Mouse (Mus musculus) lung, postnatal 0 days (tissue): ENCODE measurements around the gene Pvr. TPM values are rescaled to one million over a fixed set of nuclear protein-coding genes. Genes with fewer than 3 reads are reported as not detected.

Experiments used
- ATAC-seq: fragments of 200-750 bp; cut with Nextera tagmentation; 2 replicates; pipeline ENCODE4 v1.8.0; 2017; ENCODE audit warnings: moderate library complexity
- DNase-seq: peaks from one replicate; pipeline ENCODE4 v3.0.0-alpha.2; 2016; ENCODE audit warnings: low spot score
- H3K27ac ChIP-seq: fragments of 300-500 bp; sonication (generic); 2 replicates; pipeline ENCODE4 v1.5.1; 2014; ENCODE audit warnings: antibody characterized with exemption, mild to moderate bottlenecking, low read length, mixed read lengths
- H3K27me3 ChIP-seq: fragments of 300-500 bp; sonication (generic); replicated peaks from 2 replicates; pipeline ENCODE4 v1.6.1; 2014; ENCODE audit warnings: low read length, mixed read lengths; ENCODE audit not compliant: insufficient read depth
- H3K36me3 ChIP-seq: fragments of 300-500 bp; sonication (generic); 2 replicates; pipeline ENCODE4 v1.6.1; 2014; ENCODE audit warnings: low read length, mixed read lengths; ENCODE audit not compliant: insufficient read depth
- H3K4me1 ChIP-seq: fragments of 300-500 bp; sonication (generic); 2 replicates; pipeline ENCODE4 v1.6.1; 2014; ENCODE audit warnings: antibody characterized with exemption, low read depth, low read length, mixed read lengths; ENCODE audit not compliant: insufficient read depth
- H3K4me2 ChIP-seq: fragments of 300-500 bp; sonication (generic); replicated peaks from 2 replicates; pipeline ENCODE4 v1.6.1; 2014; ENCODE audit warnings: low read depth, mild to moderate bottlenecking, low read length, moderate library complexity, mixed read lengths
- H3K4me3 ChIP-seq: fragments of 300-500 bp; sonication (generic); 2 replicates; pipeline ENCODE4 v1.5.1; 2014; ENCODE audit warnings: low read depth, low read length
- H3K9ac ChIP-seq: fragments of 300-500 bp; sonication (generic); replicated peaks from 2 replicates; pipeline ENCODE4 v1.6.1; 2014; ENCODE audit warnings: low read depth, mild to moderate bottlenecking
- H3K9me3 ChIP-seq: fragments of 300-500 bp; sonication (generic); 2 replicates; pipeline ENCODE4 v1.6.1; 2016; ENCODE audit warnings: low read length, mixed read lengths
- CTCF ChIP-seq: IDR thresholded peaks from 2 replicates; pipeline ENCODE4 v1.5.1; 2016; ENCODE audit warnings: antibody characterized with exemption, mild to moderate bottlenecking
- EP300 ChIP-seq: IDR thresholded peaks from 2 replicates; pipeline ENCODE4 v1.6.1; 2016; ENCODE audit warnings: antibody characterized with exemption, mild to moderate bottlenecking, control low read depth
- WGBS: fragments of 180-500 bp; shearing (Covaris S2); extraction: QIAGEN DNeasy Blood & Tissue Kit; methylation state at CpG from one replicate; pipeline ENCODE4 v1.1.7; 2014; 5-methylcytosine and 5-hydroxymethylcytosine counted together
- polyA plus RNA-seq: library from polyadenylated mRNA; unstranded; fragments of >200 nt; fragmentation: Nextera tagmentation; extraction: Ambion mirVana; gene quantifications from 2 replicates; pipeline ENCODE4 v1.2.1, GENCODE M21; 2015

Pvr gene
- polyA plus RNA-seq, 1 experiment from 2014 or later: 24.3 TPM

- no peak overlapping the region for H3K27ac ChIP-seq
- no peak overlapping the region for H3K4me3 ChIP-seq
- peak; percentile 58 for DNase-seq
- no peaks in the 10 kb centered on the region for H3K27me3 ChIP-seq
- no peak for TF ChIP-seq CTCF
- no peak for TF ChIP-seq EP300
- WGBS: 20% methylated on average over 2 of the region's 2 CpGs
- no peak overlapping the region for H3K9ac ChIP-seq
- peak; percentile 35; the same call in 1 of the 2 replicates for ATAC-seq
- no peaks in the 10 kb centered on the region for H3K36me3 ChIP-seq
- no peak overlapping the region for H3K4me2 ChIP-seq
- 0 out of 2 replicates have a peak, but pooled peaks cover 1% of the 10 kb centered on the region for H3K4me1 ChIP-seq
- H3K9me3 ChIP-seq: no peaks in the 10 kb centered on the region
Observed at GRCm38 (mm10) chr7:19926849-19927480, 6.0 kb upstream of the Pvr start.

DNA sequence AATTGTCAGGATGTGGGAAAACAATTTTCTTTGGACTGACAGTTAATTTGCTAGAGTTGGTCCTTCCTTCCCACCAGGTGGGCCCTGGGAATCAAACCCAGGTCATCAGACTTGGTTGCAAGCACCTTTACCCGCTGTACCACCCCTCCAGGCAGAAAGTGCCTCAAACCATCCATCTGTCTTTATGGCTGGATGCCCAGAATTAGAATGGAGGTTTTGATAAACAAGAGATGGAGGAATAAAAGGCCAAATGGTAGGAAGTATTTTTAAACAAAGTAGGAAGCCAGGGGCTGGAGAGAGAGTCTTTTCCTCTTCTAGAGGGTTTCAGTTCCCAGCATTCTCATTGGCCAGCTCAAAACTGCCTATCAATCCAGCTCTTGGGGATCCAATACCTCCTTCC is 4.4 kb upstream of the Pvr start:
- no peak for TF ChIP-seq CTCF
- no peak for TF ChIP-seq EP300
- H3K4me2 ChIP-seq: no peak overlapping the region
- no peak overlapping the region for H3K27ac ChIP-seq
- ATAC-seq: no peak
- H3K9ac ChIP-seq: no peak overlapping the region
- H3K27me3 ChIP-seq: no peaks in the 10 kb centered on the region
- WGBS: 75% methylated on average over 1 of the region's 1 CpGs
- H3K4me1 ChIP-seq: no peaks in the 10 kb centered on the region
- no peak overlapping the region for H3K4me3 ChIP-seq
- H3K9me3 ChIP-seq: no peaks in the 10 kb centered on the region
- no peak for DNase-seq
- no peaks in the 10 kb centered on the region for H3K36me3 ChIP-seq

GRCm38 (mm10) chr7:19923797-19924196 is 2.8 kb upstream of the Pvr start:
- ATAC-seq: peak; percentile 27; the same call in 1 of the 2 replicates
- Histone ChIP-seq H3K27ac (no peak overlapping the region), H3K9ac (no peak overlapping the region), H3K9me3 (no peaks in the 10 kb centered on the region), H3K36me3 (no peaks in the 10 kb centered on the region), H3K4me1 (no peaks in the 10 kb centered on the region), H3K27me3 (no peaks in the 10 kb centered on the region), H3K4me2 (no peak overlapping the region), H3K4me3 (no peak overlapping the region)
- TF ChIP-seq EP300 (no peak), CTCF (no peak)
- peak; percentile 80 for DNase-seq
- 8% methylated on average over 11 of the region's 15 CpGs for WGBS

DNA sequence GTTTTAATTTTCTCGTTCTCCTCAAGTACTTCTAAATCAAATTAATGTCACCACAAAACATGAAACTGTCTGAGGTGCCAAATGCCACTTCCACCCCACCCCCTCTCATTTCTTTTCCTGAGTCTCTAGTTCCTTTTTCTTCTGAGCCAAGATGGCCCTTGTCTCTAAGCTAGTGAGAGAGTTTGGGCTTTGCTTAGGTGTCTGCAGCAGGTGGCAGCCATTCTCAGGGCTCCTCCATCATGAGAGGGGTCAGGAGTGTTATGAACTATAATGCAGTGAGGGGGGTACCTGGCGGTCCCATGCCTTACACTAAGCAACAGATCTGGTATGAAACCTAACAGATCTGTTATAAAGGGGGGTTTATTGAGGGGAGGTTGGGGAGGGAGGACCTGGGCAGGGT is 2.4 kb upstream of the Pvr start:
- Histone ChIP-seq H3K4me1 (no peaks in the 10 kb centered on the region), H3K36me3 (no peaks in the 10 kb centered on the region), H3K9ac (no peak overlapping the region), H3K27ac (no peak overlapping the region), H3K27me3 (no peaks in the 10 kb centered on the region), H3K4me2 (no peak overlapping the region), H3K4me3 (no peak overlapping the region), H3K9me3 (no peaks in the 10 kb centered on the region)
- ATAC-seq: no peak
- TF ChIP-seq CTCF (no peak), EP300 (no peak)
- 18% methylated on average over 2 of the region's 2 CpGs for WGBS
- no peak for DNase-seq

- TF ChIP-seq EP300: no peak
- no peak for TF ChIP-seq CTCF
- no peak for ATAC-seq
- 23% methylated on average over 4 of the region's 4 CpGs for WGBS
Observed at GRCm38 (mm10) chr7:19920166-19920505, 824 bp downstream of the Pvr start.

DNA sequence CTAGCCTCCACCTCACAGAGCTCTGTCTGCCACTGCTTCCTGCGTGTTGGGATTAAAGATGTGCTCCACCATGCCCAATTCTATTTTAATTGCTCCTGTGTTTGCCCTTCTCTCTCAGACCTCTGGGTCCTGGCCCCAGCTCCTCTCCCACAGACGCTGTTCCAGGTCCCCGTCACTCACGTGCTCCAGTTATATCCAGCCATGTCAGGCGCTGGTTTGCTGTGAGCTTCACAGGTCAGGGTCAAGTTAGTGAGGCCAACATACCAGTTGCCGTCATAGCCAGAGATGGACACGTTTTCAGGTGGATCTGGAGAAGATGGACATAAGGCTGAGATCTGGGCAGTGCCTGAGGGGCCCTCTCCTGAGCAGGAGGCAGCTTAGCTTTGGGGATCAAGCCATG is 6.4 kb downstream of the Pvr start:
- Histone ChIP-seq H3K27ac (no peak overlapping the region), H3K4me3 (no peak overlapping the region), H3K9me3 (no peaks in the 10 kb centered on the region), H3K9ac (no peak overlapping the region), H3K4me1 (no peaks in the 10 kb centered on the region), H3K4me2 (no peak overlapping the region), H3K27me3 (no peaks in the 10 kb centered on the region), H3K36me3 (peaks cover 28% of the 10 kb centered on the region)
- no peak for TF ChIP-seq CTCF
- TF ChIP-seq EP300: no peak
- DNase-seq (no peak), ATAC-seq (no peak)
- WGBS: 91% methylated on average over 7 of the region's 7 CpGs

More at GRCm38 (mm10) chr7:19920166-19920505, 824 bp downstream of the Pvr start:
- no peaks in the 10 kb centered on the region for H3K9me3 ChIP-seq
- peak overlapping the region; percentile 88 for H3K4me3 ChIP-seq
- H3K27me3 ChIP-seq: no peaks in the 10 kb centered on the region
- peak overlapping the region; percentile 94 for H3K27ac ChIP-seq
- peak overlapping the region; percentile 89; the same call in 1 of the 2 replicates for H3K9ac ChIP-seq
- no peak for DNase-seq
- peak overlapping the region; percentile 83 for H3K4me2 ChIP-seq
- no peaks in the 10 kb centered on the region for H3K4me1 ChIP-seq
- peaks cover 11% of the 10 kb centered on the region for H3K36me3 ChIP-seq
